Mouse (Mus musculus) gastrocnemius, adult 8-10 months (tissue): Measurements from ENCODE around the gene Csf3. TPM values are rescaled to one million over a fixed set of nuclear protein-coding genes. Genes with fewer than 3 reads are reported as not detected.
A peak's percentile ranks its signal among the peaks of the same experiment; 100 is the strongest.

Experiments used
- DNase-seq, 2 experiments: peaks; one replicate each; pipeline ENCODE4 v3.0.0; 2022; ENCODE audit warnings: low spot score in 2 of 2
- total RNA-seq, 4 experiments: library from RNA; stranded (reverse); gene quantifications; 2 replicates each; pipeline ENCODE4 v1.2.4; 2022

The Csf3 gene
- total RNA-seq, 4 experiments from 2014 or later = not detected

DNA sequence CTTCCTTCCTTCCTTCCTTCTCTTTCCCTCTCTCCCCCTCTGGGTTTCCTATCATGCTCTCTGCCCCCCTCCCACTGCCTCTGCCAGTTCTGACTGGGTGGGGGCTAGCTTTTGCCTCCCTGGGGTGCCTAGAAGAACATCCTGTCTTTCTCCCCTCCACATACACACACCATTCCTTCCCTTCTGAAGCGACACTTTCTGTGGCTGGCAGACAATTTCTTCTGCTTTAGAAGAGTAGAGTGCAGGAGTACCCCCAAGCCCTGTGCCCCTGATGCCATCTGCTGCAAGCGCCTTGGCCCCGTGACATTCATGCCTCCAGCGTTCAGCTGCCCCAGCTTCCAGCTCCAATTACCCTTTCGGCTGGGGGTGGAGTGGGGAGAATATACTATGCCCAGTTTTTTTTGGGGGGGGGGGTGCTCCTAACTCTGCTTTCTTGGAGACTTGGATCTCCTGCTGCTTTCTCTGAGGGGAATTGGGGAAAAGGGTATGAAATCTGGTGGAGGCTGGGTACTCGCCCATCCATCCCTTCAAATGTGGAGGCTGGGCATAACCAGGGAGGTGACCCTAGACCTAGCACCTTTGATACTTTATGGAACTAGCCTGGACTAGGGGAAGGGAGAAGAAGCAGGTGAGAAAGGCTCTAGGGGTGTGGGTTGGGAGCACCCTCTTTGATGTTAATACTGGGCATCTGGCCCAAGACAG is 46.9 kb downstream of the Csf3 start:
- DNase-seq = peak in 1 of 2 experiments; percentile 58

DNA sequence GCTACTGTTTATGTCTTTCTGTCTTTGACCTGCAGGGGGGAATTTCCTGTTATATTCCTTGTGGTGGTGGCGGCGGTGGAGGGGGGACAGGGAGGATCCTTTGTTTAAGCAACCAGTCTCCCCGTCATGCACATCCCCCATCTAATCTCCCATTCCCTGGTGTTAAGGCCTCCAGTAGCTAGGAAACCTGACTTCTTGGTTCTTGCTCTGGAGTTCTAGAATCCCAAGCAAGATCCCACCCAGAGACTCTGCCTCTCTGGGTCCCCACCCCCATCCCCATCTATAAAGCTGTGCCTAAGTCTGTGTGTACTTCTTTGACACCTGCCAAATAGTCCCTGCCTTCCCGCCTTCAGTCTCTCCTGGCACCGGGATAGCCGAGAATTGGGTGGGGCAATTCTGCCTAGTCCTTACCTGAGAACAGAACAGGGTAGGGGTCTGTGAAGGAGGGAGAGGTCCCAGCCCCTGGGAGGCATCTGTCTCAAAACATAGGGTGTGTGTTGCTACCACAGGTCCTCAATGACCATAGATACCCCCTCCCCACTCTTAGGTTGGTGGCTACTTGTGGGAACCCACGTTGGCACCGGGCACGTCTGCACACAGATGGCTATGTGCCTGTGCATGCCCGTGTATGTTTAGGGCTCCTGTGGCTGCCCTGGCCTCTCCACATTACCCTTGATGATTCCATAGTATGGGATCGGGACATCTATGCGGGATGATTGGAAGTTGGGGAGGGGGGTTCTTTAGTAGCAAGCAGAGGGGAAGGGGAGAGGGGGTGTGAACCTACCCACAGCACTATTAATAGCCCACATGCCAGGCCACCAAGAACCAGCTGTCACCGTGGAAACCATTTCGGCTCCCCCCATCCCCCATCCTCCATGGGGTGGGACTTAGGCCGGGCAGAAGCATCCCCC is 47.7 kb downstream of the Csf3 start:
- DNase-seq = no peak

DNA sequence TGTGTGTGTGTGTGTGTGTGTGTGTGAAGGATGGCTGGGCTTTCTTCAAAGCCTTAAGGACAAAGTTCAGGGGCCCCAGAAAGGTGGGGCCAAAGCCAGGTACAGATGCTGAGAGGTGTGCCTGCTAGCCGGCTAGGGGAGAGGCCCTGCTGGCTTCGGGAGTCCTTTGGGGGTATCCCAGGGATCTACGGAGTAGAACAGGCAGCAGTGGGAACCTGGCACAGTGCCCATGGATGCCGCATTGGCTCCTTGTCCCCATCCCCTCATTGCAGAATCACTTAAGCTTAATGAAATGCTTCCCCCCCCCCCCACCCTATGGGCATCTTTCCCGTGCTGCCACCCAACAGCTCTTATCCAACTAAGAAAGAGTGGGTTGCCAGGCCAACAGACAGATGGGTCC is 48.7 kb downstream of the Csf3 start:
- DNase-seq = no peak

DNA sequence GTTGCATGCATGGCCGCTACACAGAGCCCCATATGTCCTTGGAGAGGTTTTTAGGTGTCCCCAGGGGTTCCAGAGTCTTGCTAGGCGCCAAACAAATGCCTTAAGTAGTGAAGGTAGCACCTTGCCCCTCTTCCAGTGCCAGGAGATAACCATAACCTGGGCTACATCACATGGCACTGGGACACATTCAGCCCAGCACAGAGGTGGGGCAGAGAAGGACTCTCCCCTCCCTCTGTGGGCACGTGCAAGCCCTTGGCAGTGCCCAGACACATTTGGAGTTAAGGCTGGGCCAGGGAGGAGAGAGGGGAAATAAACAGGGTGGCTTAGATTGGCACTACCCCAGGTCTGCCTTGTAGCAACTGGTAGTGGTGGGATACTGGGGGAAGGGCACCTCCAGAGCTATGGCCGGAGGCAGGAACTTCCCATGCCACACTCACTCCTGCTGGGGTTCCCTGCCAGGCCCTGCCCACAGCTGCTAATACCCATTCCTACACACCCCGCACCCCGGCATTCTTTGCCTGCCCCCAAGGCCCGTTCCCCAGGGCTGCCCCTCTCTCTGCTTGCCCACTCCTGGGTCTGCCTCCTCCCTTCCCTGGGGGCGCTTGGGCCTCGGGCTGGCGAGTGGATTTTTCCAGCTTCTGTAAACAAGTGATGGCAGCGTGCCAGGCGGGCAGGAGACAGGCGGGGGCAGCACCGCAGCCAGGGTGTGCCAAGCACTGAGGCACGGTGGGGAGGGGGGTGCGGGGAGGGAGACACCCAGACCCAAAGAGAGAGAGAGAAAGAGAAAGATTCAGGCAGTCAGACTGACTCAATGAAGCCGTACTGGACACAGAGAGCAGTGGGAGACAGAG is 49.5 kb downstream of the Csf3 start:
- DNase-seq = no peak

DNA sequence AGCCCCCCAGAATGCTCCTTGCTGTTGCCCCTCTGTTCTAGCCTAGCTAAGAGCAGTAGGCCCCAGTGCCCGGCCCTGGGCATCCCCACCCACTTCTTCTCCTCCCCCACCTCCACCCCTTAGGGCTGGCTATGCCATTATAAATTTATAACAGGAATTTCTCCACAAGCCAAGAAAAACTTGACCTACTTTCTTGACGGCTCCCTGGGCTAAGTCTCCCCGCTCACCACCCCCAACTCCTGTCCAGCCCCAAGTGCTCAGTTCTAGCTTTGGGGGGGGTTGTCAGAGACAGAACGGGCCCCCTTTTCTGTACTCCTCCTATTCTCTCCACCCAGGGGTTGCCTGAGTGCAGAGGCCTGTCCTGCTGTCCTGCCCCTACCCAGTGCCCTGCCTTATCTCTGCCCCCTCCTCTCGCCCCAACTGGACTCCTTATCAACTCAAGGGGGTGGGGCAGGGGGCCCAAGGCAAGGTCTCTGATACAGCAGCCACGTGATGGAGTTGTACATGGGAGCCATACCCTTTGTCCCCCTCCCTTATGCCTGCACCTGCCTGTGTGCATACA is 50.2 kb downstream of the Csf3 start:
- DNase-seq = no peak

DNA sequence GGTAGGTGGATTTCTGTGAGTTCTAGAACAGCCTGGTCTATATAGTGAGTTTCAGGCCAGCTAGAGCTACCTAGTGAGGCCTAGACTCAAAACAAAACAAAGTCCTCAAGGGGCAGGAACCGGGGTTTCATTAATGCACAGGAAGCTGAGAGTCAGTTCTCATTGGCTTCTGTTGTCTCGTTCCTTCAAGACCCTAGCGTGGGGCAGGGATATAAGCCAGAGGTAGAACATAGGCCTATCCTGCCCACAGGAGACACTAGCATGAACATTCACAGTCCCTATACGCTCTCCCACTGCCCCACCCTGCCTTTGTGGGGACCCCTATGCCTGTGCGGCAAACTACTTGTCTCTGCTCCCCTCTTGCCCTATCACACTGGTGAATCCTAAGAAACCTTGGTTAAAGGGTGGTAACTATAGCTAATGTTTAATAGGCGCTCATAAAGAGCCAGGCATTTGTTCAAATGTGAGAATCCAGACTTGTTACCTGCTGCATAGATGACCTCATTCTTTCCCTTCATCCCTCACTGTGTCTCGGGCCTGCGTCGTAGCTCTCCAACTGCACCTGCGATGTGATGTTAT is 51.6 kb downstream of the Csf3 start:
- no peak for DNase-seq

Other genes starting within 250 kb of the Csf3 start
- gene Ikzf3, start 155.2 kb upstream of the Csf3 start, total RNA-seq = not detected
- gene Zpbp2, start 150.2 kb upstream of the Csf3 start, total RNA-seq = not detected
- 10 to 100 TPM; 26.7 to 31.9 (median 28.4) TPM for gene Ormdl3, start 113.9 kb upstream of the Csf3 start, total RNA-seq
- not detected for gene Lrrc3c, start 103.0 kb upstream of the Csf3 start, total RNA-seq
- gene Gm12355, start 75.6 kb upstream of the Csf3 start, total RNA-seq = 1 to 10 TPM; 5.1 to 6.1 (median 5.4) TPM
- gene Gsdma3, start 74.9 kb upstream of the Csf3 start, total RNA-seq = 10 to 100 TPM in 1 of 4 experiments, 1 to 10 TPM in 3; 5.5 to 18.2 (median 8.3) TPM
- gene Gsdma2, start 54.5 kb upstream of the Csf3 start, total RNA-seq = under 1 TPM in 3 of 4 experiments, not detected in 1; 0.24 to 0.51 (median 0.25) TPM
- gene Gsdma, start 36.9 kb upstream of the Csf3 start, total RNA-seq = 1 to 10 TPM in 1 of 4 experiments, under 1 TPM in 3; 0.24 to 1.4 (median 0.85) TPM
- gene Psmd3, start 18.7 kb upstream of the Csf3 start, total RNA-seq = 100 to 1,000 TPM; 104 to 107 (median 104) TPM
- gene Med24, start 28.2 kb downstream of the Csf3 start, total RNA-seq = 10 to 100 TPM; 42.2 to 48.4 (median 47.9) TPM
- 10 to 100 TPM; 67.5 to 81.5 (median 76.2) TPM for gene Thra, start 39.4 kb downstream of the Csf3 start, total RNA-seq
- gene Nr1d1, start 74.1 kb downstream of the Csf3 start, total RNA-seq = 100 to 1,000 TPM in 2 of 4 experiments, 10 to 100 TPM in 2; 83.4 to 175 (median 99.4) TPM
- 10 to 100 TPM; 53.9 to 57.7 (median 55.8) TPM for gene Msl1, start 94.3 kb downstream of the Csf3 start, total RNA-seq
- gene Casc3, start 103.6 kb downstream of the Csf3 start, total RNA-seq = 10 to 100 TPM; 14.1 to 18.4 (median 15.2) TPM
- gene Rapgefl1, start 135.5 kb downstream of the Csf3 start, total RNA-seq = under 1 TPM in 2 of 4 experiments, not detected in 2; 0.08 to 0.29 TPM
- 1 to 10 TPM; 5.0 to 9.1 (median 7.7) TPM for gene Wipf2, start 162.4 kb downstream of the Csf3 start, total RNA-seq
- under 1 TPM in 2 of 4 experiments, not detected in 2; 0.07 to 0.13 TPM for gene Cdc6, start 206.5 kb downstream of the Csf3 start, total RNA-seq
- 10 to 100 TPM in 2 of 4 experiments, 1 to 10 TPM in 2; 8.3 to 11.7 (median 9.5) TPM for gene Rara, start 226.6 kb downstream of the Csf3 start, total RNA-seq